In the genomic region with DNA sequence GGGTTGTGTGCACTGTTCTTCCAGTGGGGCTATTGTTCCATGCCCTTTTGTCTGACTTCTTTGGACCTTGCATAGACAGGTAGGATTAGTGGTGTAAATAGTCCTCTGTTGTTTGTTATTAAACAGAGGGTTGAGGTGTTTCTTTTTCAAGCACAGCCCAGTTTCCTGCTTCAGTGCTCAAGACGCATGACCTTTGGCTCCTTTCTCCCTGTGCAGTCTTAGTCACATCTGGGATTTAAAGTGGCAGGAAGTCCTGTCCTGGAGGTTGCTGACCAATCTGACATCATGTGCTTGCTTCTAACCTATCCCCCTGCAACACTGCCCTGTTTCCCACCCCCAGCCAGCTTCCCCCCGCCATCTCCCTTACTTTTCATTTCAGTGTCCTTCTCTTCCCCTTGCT, we compare ENCODE assay signal across 10 mouse cellular contexts. TPM values are rescaled to one million over a fixed set of nuclear protein-coding genes. Genes with fewer than 3 reads are reported as not detected.
DNase-seq lines count a peak whose midpoint lies in the region; ATAC-seq and TF ChIP-seq lines count a peak whose summit lies in the region.
"Had no signal": no experiment of that assay in that cellular context is flagged by ENCODE, and none has a peak within 500 bp of the region (broad histone marks: within the 10 kb centered on the region; RNA-seq: fewer than 3 reads in every experiment).

No protein-coding gene starts in this region.

- peak; percentile 27 to 32 for DNase-seq in adrenal gland, postnatal 36 days
- DNase-seq in adrenal gland, postnatal 4 days (ENCODE audit: low spot score in 2 of 2) = no peak
- no peak for DNase-seq in liver, postnatal 0 days
- peak; percentile 24 for DNase-seq in stomach, postnatal 0 days (ENCODE audit: low spot score)
- DNase-seq in left cerebral cortex, adult 9 months (ENCODE audit: low spot score in 2 of 2) = no peak
- DNase-seq in cerebellum, postnatal 25 days = no peak
- DNase-seq: cerebellum, adult 9-11 months had no signal

- no peaks in the 10 kb centered on the region for H3K36me3 ChIP-seq in liver, postnatal 0 days (replicated peaks; ENCODE audit: insufficient read depth, low read length)
- H3K36me3 ChIP-seq in liver, embryonic 12.5 days = no peaks in the 10 kb centered on the region
- H3K36me3 ChIP-seq in kidney, embryonic 15.5 days = no peaks in the 10 kb centered on the region
- H3K36me3 ChIP-seq in stomach, postnatal 0 days (ENCODE audit: control insufficient read depth, insufficient read depth, low read length) = no peaks in the 10 kb centered on the region
- H3K36me3 ChIP-seq: heart, embryonic 15.5 days had no signal

- no peak overlapping the region for H3K9ac ChIP-seq in liver, postnatal 0 days (replicated peaks)
- H3K9ac ChIP-seq in liver, embryonic 12.5 days = no peak overlapping the region
- no peak overlapping the region for H3K9ac ChIP-seq in kidney, embryonic 15.5 days
- no peak overlapping the region for H3K9ac ChIP-seq in stomach, postnatal 0 days (ENCODE audit: low read length)
- H3K9ac ChIP-seq: heart, embryonic 15.5 days had no signal

- WGBS in liver, postnatal 0 days (ENCODE audit: insufficient replicate concordance) = 70% methylated on average over 2 of the region's 2 CpGs
- WGBS in liver, embryonic 12.5 days (ENCODE audit: insufficient replicate concordance) = 66% methylated on average over 2 of the region's 2 CpGs
- WGBS in kidney, embryonic 15.5 days = 33% methylated on average over 2 of the region's 2 CpGs
- 71% methylated on average over 2 of the region's 2 CpGs for WGBS in stomach, postnatal 0 days

- ATAC-seq in liver, postnatal 0 days = peak; percentile 23; the same call in 1 of the 2 replicates
- ATAC-seq in liver, embryonic 12.5 days = no peak
- ATAC-seq in kidney, embryonic 15.5 days (replicated peaks; ENCODE audit: low FRiP score) = peak; percentile 89
- peak; percentile 92 for ATAC-seq in stomach, postnatal 0 days (ENCODE audit: low FRiP score, low TSS enrichment)

- H3K4me2 ChIP-seq in liver, postnatal 0 days (ENCODE audit: low read depth, low read length) = no peak overlapping the region
- no peak overlapping the region for H3K4me2 ChIP-seq in liver, embryonic 12.5 days
- H3K4me2 ChIP-seq in kidney, embryonic 15.5 days = peak overlapping the region; percentile 31; the same call in 1 of the 2 replicates
- no peak overlapping the region for H3K4me2 ChIP-seq in stomach, postnatal 0 days (replicated peaks; ENCODE audit: low read depth)
- H3K4me2 ChIP-seq: heart, embryonic 15.5 days had no signal

- H3K4me1 ChIP-seq in liver, postnatal 0 days (ENCODE audit: insufficient read depth) = no peaks in the 10 kb centered on the region
- H3K4me1 ChIP-seq in liver, embryonic 12.5 days = no peaks in the 10 kb centered on the region
- H3K4me1 ChIP-seq in kidney, embryonic 15.5 days = peaks cover 38% of the 10 kb centered on the region
- H3K4me1 ChIP-seq in stomach, postnatal 0 days (replicated peaks; ENCODE audit: control insufficient read depth, insufficient read depth) = no peaks in the 10 kb centered on the region

- TF ChIP-seq EP300 in liver, postnatal 0 days (IDR thresholded peaks at IDR 0.05; ENCODE audit: low read depth) = no peak
- no peak for TF ChIP-seq EP300 in stomach, postnatal 0 days (optimal IDR thresholded peaks at IDR 0.05)

- no peak for TF ChIP-seq CTCF in liver, postnatal 0 days (IDR thresholded peaks at IDR 0.05; ENCODE audit: low read depth)
- no peak for TF ChIP-seq CTCF in stomach, postnatal 0 days (IDR thresholded peaks at IDR 0.05; ENCODE audit: low read depth)

- no peak overlapping the region for H3K27ac ChIP-seq in liver, postnatal 0 days (ENCODE audit: low read depth)
- no peak overlapping the region for H3K27ac ChIP-seq in liver, embryonic 12.5 days
- H3K27ac ChIP-seq in kidney, embryonic 15.5 days = peak overlapping the region; percentile 83
- peak overlapping the region; percentile 58 for H3K27ac ChIP-seq in stomach, postnatal 0 days (replicated peaks)

- H3K27me3 ChIP-seq in liver, postnatal 0 days (ENCODE audit: insufficient read depth, low read length) = no peaks in the 10 kb centered on the region
- H3K27me3 ChIP-seq in liver, embryonic 12.5 days (replicated peaks) = no peaks in the 10 kb centered on the region
- H3K27me3 ChIP-seq in kidney, embryonic 15.5 days = no peaks in the 10 kb centered on the region
- H3K27me3 ChIP-seq in stomach, postnatal 0 days (ENCODE audit: control insufficient read depth, insufficient read depth, low read length) = no peaks in the 10 kb centered on the region
- H3K27me3 ChIP-seq: heart, embryonic 15.5 days had no signal

- H3K4me3 ChIP-seq in liver, postnatal 0 days (ENCODE audit: low read depth, low read length) = no peak overlapping the region
- no peak overlapping the region for H3K4me3 ChIP-seq in liver, embryonic 12.5 days
- H3K4me3 ChIP-seq in kidney, embryonic 15.5 days (replicated peaks) = no peak overlapping the region
- no peak overlapping the region for H3K4me3 ChIP-seq in stomach, postnatal 0 days (ENCODE audit: low read depth, low read length)
- H3K4me3 ChIP-seq: heart, embryonic 15.5 days had no signal

- no peaks in the 10 kb centered on the region for H3K9me3 ChIP-seq in liver, postnatal 0 days (ENCODE audit: low read length)
- H3K9me3 ChIP-seq in liver, embryonic 12.5 days (replicated peaks) = no peaks in the 10 kb centered on the region
- no peaks in the 10 kb centered on the region for H3K9me3 ChIP-seq in kidney, embryonic 15.5 days (replicated peaks)
- no peaks in the 10 kb centered on the region for H3K9me3 ChIP-seq in stomach, postnatal 0 days (ENCODE audit: control insufficient read depth, low read length)
- H3K9me3 ChIP-seq: heart, embryonic 15.5 days had no signal

RNA-seq across cellular contexts. Expression of gene Fam171a1, which starts 14.9 kb away (rescaled TPM):
- 10 to 100 TPM; 27.7 to 29.7 TPM for total RNA-seq in adrenal gland, postnatal 36 days (2021)
- 10 to 100 TPM; 46.7 to 50.3 TPM for total RNA-seq in adrenal gland, postnatal 4 days (2021)
- polyA plus RNA-seq in liver, postnatal 0 days (2015; fragmentation: Nextera tagmentation; extraction: Ambion mirVana) = 2.4 and 2.5 TPM in 2 replicates
- polyA plus RNA-seq in liver, embryonic 12.5 days (2016; fragmentation: Nextera tagmentation; extraction: Ambion mirVana) = 7.0 and 7.6 TPM in 2 replicates
- 53.5 and 57.1 TPM in 2 replicates for polyA plus RNA-seq in kidney, embryonic 15.5 days (2015; fragmentation: Nextera tagmentation; extraction: Ambion mirVana)
- 9.7 and 10.4 TPM in 2 replicates for polyA plus RNA-seq in stomach, postnatal 0 days (2015; fragmentation: Nextera tagmentation; extraction: Ambion mirVana)

Comparison
In these comparisons a context has a peak if more than half of its experiments do, and no peak if none do; other contexts are left out.
1. DNase-seq: peak in adrenal gland, postnatal 36 days (2 of 2) and stomach, postnatal 0 days (single experiment); none in adrenal gland, postnatal 4 days (0 of 2), liver, postnatal 0 days (single experiment), left cerebral cortex, adult 9 months (0 of 2) and cerebellum, postnatal 25 days (0 of 2).
2. H3K27ac ChIP-seq: peak in kidney, embryonic 15.5 days (single experiment) and stomach, postnatal 0 days (single experiment); none in liver, postnatal 0 days (single experiment) and liver, embryonic 12.5 days (single experiment).